Mouse (Mus musculus): ENCODE results near the gene Hist1h1t. TPM values are rescaled to one million over a fixed set of nuclear protein-coding genes. Genes with fewer than 3 reads are reported as not detected.

Hist1h1t gene
- under 1 TPM in 1 of 2 experiments, not detected in 1; 0.73 TPM for total RNA-seq (2023)

GRCm38 (mm10) chr13:23695514-23695913 lies at the start of gene Hist1h1t:
Gene Hist1h1t, plus strand, starts transcription at chr13:23695814.

GRCm38 (mm10) chr13:23683755-23684281 lies 11.8 kb upstream of the Hist1h1t start, which contains the start of the genes Hist1h2ac and Hist1h2bc:
Gene Hist1h2ac, minus strand, starts transcription at chr13:23683948.
Gene Hist1h2bc, plus strand, starts transcription at chr13:23684199.

GRCm38 (mm10) chr13:23698300-23698693 lies 2.7 kb downstream of the Hist1h1t start, which contains the start of gene Hist1h4c:
Gene Hist1h4c, minus strand, starts transcription at chr13:23698454.

GRCm38 (mm10) chr13:23710374-23711089 lies 14.9 kb downstream of the Hist1h1t start, which contains the start of gene Hfe:
Gene Hfe, minus strand, starts transcription at chr13:23710854.

GRCm38 (mm10) chr13:23738677-23739068 lies 43.1 kb downstream of the Hist1h1t start, which contains the start of gene Hist1h1c:
Gene Hist1h1c, plus strand, starts transcription at chr13:23738808.

GRCm38 (mm10) chr13:23745381-23746161 lies 50.0 kb downstream of the Hist1h1t start, which contains the start of gene Hist1h3c:
Gene Hist1h3c, minus strand, starts transcription at chr13:23745602.

Other genes with a start within 250 kb of the Hist1h1t start
- not detected for gene Btn1a1, start 229.9 kb upstream of the Hist1h1t start, total RNA-seq (2023)
- not detected for gene Btn2a2, start 207.0 kb upstream of the Hist1h1t start, total RNA-seq (2023)
- gene Hist1h4h, start 164.8 kb upstream of the Hist1h1t start, total RNA-seq (2023) = 100 to 1,000 TPM; 288 to 289 TPM
- 10 to 100 TPM; 13.0 to 16.8 TPM for gene Hist1h2af, start 161.9 kb upstream of the Hist1h1t start, total RNA-seq (2023)
- 1 to 10 TPM; 4.0 to 7.1 TPM for gene Hist1h3g, start 160.4 kb upstream of the Hist1h1t start, total RNA-seq (2023)
- gene Hist1h2bh, start 152.4 kb upstream of the Hist1h1t start, total RNA-seq (2023) = 1 to 10 TPM; 5.8 to 8.7 TPM
- 10 to 100 TPM; 46.7 to 47.0 TPM for gene Hist1h3f, start 151.8 kb upstream of the Hist1h1t start, total RNA-seq (2023)
- 100 to 1,000 TPM in 1 of 2 experiments, 10 to 100 TPM in 1; 82.9 to 103 TPM for gene Hist1h4f, start 144.2 kb upstream of the Hist1h1t start, total RNA-seq (2023)
- gene Hist1h1d, start 142.6 kb upstream of the Hist1h1t start, total RNA-seq (2023) = 10 to 100 TPM; 41.3 to 48.8 TPM
- 100 to 1,000 TPM; 229 to 249 TPM for gene Hist1h3e, start 133.4 kb upstream of the Hist1h1t start, total RNA-seq (2023)
- 10 to 100 TPM; 17.9 to 24.4 TPM for gene Hist1h2ae, start 124.6 kb upstream of the Hist1h1t start, total RNA-seq (2023)
- gene Hist1h2bg, start 124.4 kb upstream of the Hist1h1t start, total RNA-seq (2023) = 100 to 1,000 TPM; 418 to 452 TPM
- gene Hist1h2bf, start 121.6 kb upstream of the Hist1h1t start, total RNA-seq (2023) = 100 to 1,000 TPM; 146 to 182 TPM
- gene Hist1h2ad, start 121.4 kb upstream of the Hist1h1t start, total RNA-seq (2023) = 10 to 100 TPM; 32.0 to 39.2 TPM
- gene Hist1h3d, start 120.1 kb upstream of the Hist1h1t start, total RNA-seq (2023) = 10 to 100 TPM; 24.7 to 26.8 TPM
- 100 to 1,000 TPM; 179 to 193 TPM for gene Hist1h4d, start 114.2 kb upstream of the Hist1h1t start, total RNA-seq (2023)
- 10 to 100 TPM; 24.2 to 27.4 TPM for gene Hist1h2be, start 74.7 kb upstream of the Hist1h1t start, total RNA-seq (2023)
- gene Hist1h1e, start 73.3 kb upstream of the Hist1h1t start, total RNA-seq (2023) = 100 to 1,000 TPM; 580 to 629 TPM
- 10 to 100 TPM; 16.6 to 18.1 TPM for gene Hist1h2ac, start 11.9 kb upstream of the Hist1h1t start, total RNA-seq (2023)
- gene Hist1h2bc, start 11.6 kb upstream of the Hist1h1t start, total RNA-seq (2023) = 10 to 100 TPM; 36.5 to 38.0 TPM
- gene Hist1h4c, start 2.6 kb downstream of the Hist1h1t start, total RNA-seq (2023) = 100 to 1,000 TPM; 164 to 221 TPM
- gene Hfe, start 15.0 kb downstream of the Hist1h1t start, total RNA-seq (2023) = 100 to 1,000 TPM; 136 to 146 TPM
- gene Hist1h1c, start 43.0 kb downstream of the Hist1h1t start, total RNA-seq (2023) = 1,000 to 10,000 TPM; 1,025 to 1,075 TPM
- gene Hist1h3c, start 49.8 kb downstream of the Hist1h1t start, total RNA-seq (2023) = 1 to 10 TPM; 5.7 to 5.9 TPM
- 10 to 100 TPM; 58.8 to 70.5 TPM for gene Hist1h2bb, start 50.9 kb downstream of the Hist1h1t start, total RNA-seq (2023)
- gene Hist1h2ab, start 55.3 kb downstream of the Hist1h1t start, total RNA-seq (2023) = 10 to 100 TPM; 44.8 to 51.5 TPM
- 10 to 100 TPM; 32.0 to 33.9 TPM for gene Hist1h3b, start 56.5 kb downstream of the Hist1h1t start, total RNA-seq (2023)
- 100 to 1,000 TPM in 1 of 2 experiments, 10 to 100 TPM in 1; 84.1 to 109 TPM for gene Hist1h4b, start 61.2 kb downstream of the Hist1h1t start, total RNA-seq (2023)
- gene Hist1h4a, start 65.4 kb downstream of the Hist1h1t start, total RNA-seq (2023) = 100 to 1,000 TPM; 158 to 172 TPM
- 100 to 1,000 TPM; 333 to 340 TPM for gene Hist1h3a, start 66.6 kb downstream of the Hist1h1t start, total RNA-seq (2023)
- 10 to 100 TPM; 34.1 to 37.9 TPM for gene Hist1h1a, start 67.9 kb downstream of the Hist1h1t start, total RNA-seq (2023)
- not detected for gene Trim38, start 74.1 kb downstream of the Hist1h1t start, total RNA-seq (2023)
- not detected for gene Slc17a2, start 111.2 kb downstream of the Hist1h1t start, total RNA-seq (2023)
- not detected for gene Slc17a3, start 143.6 kb downstream of the Hist1h1t start, total RNA-seq (2023)
- gene Slc17a1, start 171.9 kb downstream of the Hist1h1t start, total RNA-seq (2023) = not detected
- not detected for gene Slc17a4, start 219.2 kb downstream of the Hist1h1t start, total RNA-seq (2023)
- not detected for gene Hist1h2ba, start 238.3 kb downstream of the Hist1h1t start, total RNA-seq (2023)
- not detected for gene Hist1h2aa, start 238.6 kb downstream of the Hist1h1t start, total RNA-seq (2023)

Data from monocyte, adult 59 days (primary cell).